ENCODE assay signal across 8 mouse cellular contexts in genomic region chr17:72918053-72918452, GRCm38 (mm10). TPM values are rescaled to one million over a fixed set of nuclear protein-coding genes. Genes with fewer than 3 reads are reported as not detected.
DNase-seq lines count a peak whose midpoint lies in the region; ATAC-seq and TF ChIP-seq lines count a peak whose summit lies in the region.

TSS of gene Lbh (plus strand) at chr17:72918305.

- peak; percentile 88 for DNase-seq in CH12.LX (ENCODE audit: extremely low read depth)
- peak; percentile 87 for DNase-seq in cerebellum, adult 11 months
- DNase-seq in forebrain, postnatal 0 days, result peak; percentile 97
- peak; percentile 98 for DNase-seq in heart, postnatal 36 days
- DNase-seq in layer of hippocampus, adult 2 months (ENCODE audit: low spot score in 2 of 2), result peak; percentile 91
- peak; percentile 91 for DNase-seq in lung, adult 2 months
- DNase-seq in testis, postnatal 10 days (ENCODE audit: low spot score), result peak; percentile 96

- H3K9me3 ChIP-seq in CH12.LX (replicated peaks; ENCODE audit: low read length), result no peaks in the 10 kb centered on the region
- H3K9me3 ChIP-seq in forebrain, postnatal 0 days (ENCODE audit: low read length), result no peaks in the 10 kb centered on the region
- no peaks in the 10 kb centered on the region for H3K9me3 ChIP-seq in neural tube, embryonic 15.5 days (replicated peaks)

- in situ Hi-C loops in CH12.LX (cut with MboI; ENCODE audit: low pct_ligation_motif_present, low pct_unique_long_range_greater_than_20kb, low sequenced_read_pairs), result no loop called here

- H3K36me3 ChIP-seq in CH12.LX (replicated peaks in 1 of 2; ENCODE audit: control insufficient read depth in 1 of 2, insufficient read depth in 1 of 2, low read length in 1 of 2), result peaks cover 4 to 21% of the 10 kb centered on the region in 2 experiments
- H3K36me3 ChIP-seq in forebrain, postnatal 0 days (ENCODE audit: insufficient read depth), result peaks cover 14% of the 10 kb centered on the region; the same call in 1 of the 2 replicates
- peaks cover 8% of the 10 kb centered on the region; the same call in 1 of the 2 replicates for H3K36me3 ChIP-seq in neural tube, embryonic 15.5 days

- TF ChIP-seq EP300 in CH12.LX (IDR thresholded peaks at IDR 0.05; ENCODE audit: low read length), result no peak

- peaks cover 11 to 62% of the 10 kb centered on the region in 2 experiments for H3K4me1 ChIP-seq in CH12.LX (ENCODE audit: control insufficient read depth in 1 of 2, insufficient read depth in 2 of 2)
- H3K4me1 ChIP-seq in forebrain, postnatal 0 days (ENCODE audit: insufficient read depth), result peaks cover 17% of the 10 kb centered on the region; the same call in 1 of the 2 replicates
- H3K4me1 ChIP-seq in lung, adult 2 months (ENCODE audit: control insufficient read depth, insufficient read depth, low read length), result no peaks in the 10 kb centered on the region; the same call in 1 of the 2 replicates
- H3K4me1 ChIP-seq in neural tube, embryonic 15.5 days, result peaks cover 46% of the 10 kb centered on the region

- H3K79me2 ChIP-seq in CH12.LX (replicated peaks; ENCODE audit: control insufficient read depth, extremely low read depth, insufficient read depth, poor library complexity, severe bottlenecking), result no peaks in the 10 kb centered on the region; the same call in 1 of the 2 replicates

- intact Hi-C loops in heart, postnatal 36 days (cut with DNase I), result loop anchor here (1.0 to 5.0 kb wide), 6 partner anchors 61 to 189 kb away; partner anchors contain the start of gene Lclat1

- H3K27ac ChIP-seq in CH12.LX (ENCODE audit: insufficient read depth, low read depth), result peak within 1 kb of the TSS; percentile 59
- H3K27ac ChIP-seq in forebrain, postnatal 0 days (ENCODE audit: low read depth, low read length), result peak within 1 kb of the TSS; percentile 94
- peak within 1 kb of the TSS; percentile 91 for H3K27ac ChIP-seq in layer of hippocampus, adult 2 months
- H3K27ac ChIP-seq in neural tube, embryonic 15.5 days (replicated peaks), result peak within 1 kb of the TSS; percentile 95

- WGBS in forebrain, postnatal 0 days, result under 1% methylated on average over 35 of the region's 35 CpGs
- under 1% methylated on average over 35 of the region's 35 CpGs for WGBS in lung, adult 2 months
- WGBS in neural tube, embryonic 15.5 days, result under 1% methylated on average over 35 of the region's 35 CpGs

- peak; percentile 100 for TF ChIP-seq POLR2A in CH12.LX (IDR thresholded peaks at IDR 0.05; ENCODE audit: low read depth, low read length)
- peak; percentile 100 for TF ChIP-seq POLR2A in lung, adult 2 months (IDR thresholded peaks at IDR 0.05; ENCODE audit: borderline replicate concordance, extremely low read depth, low read depth, low read length)

- TF ChIP-seq CTCF in CH12.LX (conservative IDR thresholded peaks at IDR 0.05 in 1 of 2, IDR thresholded peaks at IDR 0.05 in 1 of 2; ENCODE audit: low read depth in 2 of 2, low read length in 2 of 2), result no peak
- TF ChIP-seq CTCF in forebrain, postnatal 0 days (IDR thresholded peaks at IDR 0.05; ENCODE audit: low read depth), result no peak
- TF ChIP-seq CTCF in layer of hippocampus, adult 2 months (conservative IDR thresholded peaks at IDR 0.05), result no peak
- TF ChIP-seq CTCF in lung, adult 2 months (IDR thresholded peaks at IDR 0.05; ENCODE audit: insufficient read depth, low read length), result no peak

- dilution Hi-C loops in CH12.LX (cut with MboI; ENCODE audit: extremely low pct_ligation_motif_present, extremely low pct_unique_long_range_greater_than_20kb, low sequenced_read_pairs), result no loop called here

- H3K27me3 ChIP-seq in CH12.LX (replicated peaks), result no peaks in the 10 kb centered on the region
- no peaks in the 10 kb centered on the region for H3K27me3 ChIP-seq in forebrain, postnatal 0 days (ENCODE audit: insufficient read depth, low read length)
- no peaks in the 10 kb centered on the region for H3K27me3 ChIP-seq in neural tube, embryonic 15.5 days (replicated peaks)

- H3K9ac ChIP-seq in CH12.LX (ENCODE audit: insufficient read depth, low read depth), result peak within 1 kb of the TSS; percentile 70
- peak within 1 kb of the TSS; percentile 85 for H3K9ac ChIP-seq in forebrain, postnatal 0 days
- H3K9ac ChIP-seq in neural tube, embryonic 15.5 days (replicated peaks), result peak within 1 kb of the TSS; percentile 94

- H3K4me2 ChIP-seq in CH12.LX (ENCODE audit: insufficient read depth, low read depth, poor library complexity, severe bottlenecking), result peak within 1 kb of the TSS; percentile 78
- H3K4me2 ChIP-seq in forebrain, postnatal 0 days (ENCODE audit: low read depth), result peak within 1 kb of the TSS; percentile 62
- peak within 1 kb of the TSS; percentile 78 for H3K4me2 ChIP-seq in neural tube, embryonic 15.5 days

- ATAC-seq in forebrain, postnatal 0 days, result peak; percentile 93
- ATAC-seq in neural tube, embryonic 15.5 days (ENCODE audit: low FRiP score), result peak; percentile 94

- H3K4me3 ChIP-seq in CH12.LX (replicated peaks in 1 of 3; ENCODE audit: low read depth in 2 of 3, low read length in 2 of 3, poor library complexity in 1 of 3), result peak within 1 kb of the TSS; percentile 70 to 78 (median 73)
- peak within 1 kb of the TSS; percentile 73 for H3K4me3 ChIP-seq in forebrain, postnatal 0 days (ENCODE audit: low read depth, low read length)
- H3K4me3 ChIP-seq in layer of hippocampus, adult 2 months, result peak within 1 kb of the TSS; percentile 59
- peak within 1 kb of the TSS; percentile 81 for H3K4me3 ChIP-seq in lung, adult 2 months (replicated peaks; ENCODE audit: extremely low read depth, low read depth, low read length)
- H3K4me3 ChIP-seq in neural tube, embryonic 15.5 days (replicated peaks), result peak within 1 kb of the TSS; percentile 60

- TF ChIP-seq RAD21 in CH12.LX (IDR thresholded peaks at IDR 0.05; ENCODE audit: low read depth, low read length), result no peak; the same call in 1 of the 2 replicates

TF ChIP-seq in CH12.LX, 34 proteins besides CTCF, POLR2A, EP300 and RAD21 (continues in another document):
- TF ChIP-seq MAZ (IDR thresholded peaks at IDR 0.05; ENCODE audit: low read depth, low read length) (0 out of 2 replicates have a peak, but pooled peaks have one; percentile 32), ETS1 (conservative IDR thresholded peaks at IDR 0.05; ENCODE audit: low read depth, low read length) (peak; percentile 40; the same call in 1 of the 2 replicates), TBP (conservative IDR thresholded peaks at IDR 0.05; ENCODE audit: low read depth, low read length) (peak; percentile 97), KAT2A (IDR thresholded peaks at IDR 0.05; ENCODE audit: insufficient replicate concordance, low read length) (no peak), MAX (IDR thresholded peaks at IDR 0.05; ENCODE audit: low read length) (no peak), MEF2A (IDR thresholded peaks at IDR 0.05; ENCODE audit: borderline replicate concordance, low read depth, low read length) (peak; percentile 63; the same call in 1 of the 2 replicates), JUND (conservative IDR thresholded peaks at IDR 0.05; ENCODE audit: low read depth, low read length) (no peak), ZNF384 (IDR thresholded peaks at IDR 0.05; ENCODE audit: low read depth, low read length) (no peak), BHLHE40 (IDR thresholded peaks at IDR 0.05; ENCODE audit: low read depth, low read length) (no peak), ZKSCAN1 (IDR thresholded peaks at IDR 0.05; ENCODE audit: borderline replicate concordance, low read depth, low read length) (no peak), CHD2 (IDR thresholded peaks at IDR 0.05; ENCODE audit: low read length) (no peak), MYC (IDR thresholded peaks at IDR 0.05; ENCODE audit: low read depth, low read length) (no peak), HCFC1 (IDR thresholded peaks at IDR 0.05; ENCODE audit: low read depth, low read length) (no peak), GABPA (IDR thresholded peaks at IDR 0.05; ENCODE audit: insufficient replicate concordance, low read depth, low read length) (no peak), USF2 (conservative IDR thresholded peaks at IDR 0.05; ENCODE audit: low read depth, low read length) (no peak), POLR2AphosphoS2 (IDR thresholded peaks at IDR 0.05; ENCODE audit: low read depth, low read length) (peak; percentile 97), SIN3A (IDR thresholded peaks at IDR 0.05; ENCODE audit: low read length) (peak; percentile 79; the same call in 1 of the 2 replicates), NELFE (IDR thresholded peaks at IDR 0.05; ENCODE audit: low read depth, low read length) (peak; percentile 99), ZMIZ1 (IDR thresholded peaks at IDR 0.05; ENCODE audit: low read depth, low read length) (peak; percentile 99), RCOR1 (conservative IDR thresholded peaks at IDR 0.05; ENCODE audit: low read depth, low read length) (no peak), MAFK (IDR thresholded peaks at IDR 0.05; ENCODE audit: insufficient replicate concordance, low read length) (no peak), PAX5 (IDR thresholded peaks at IDR 0.05; ENCODE audit: low read length) (no peak), UBTF (IDR thresholded peaks at IDR 0.05; ENCODE audit: low read depth, low read length) (peak; percentile 89; the same call in 1 of the 2 replicates), MXI1 (IDR thresholded peaks at IDR 0.05; ENCODE audit: low read depth, low read length) (peak; percentile 39; the same call in 1 of the 2 replicates), JUN (IDR thresholded peaks at IDR 0.05; ENCODE audit: insufficient read depth, low read depth, low read length) (no peak), E2F4 (IDR thresholded peaks at IDR 0.05; ENCODE audit: insufficient replicate concordance, low read depth, low read length) (0 out of 2 replicates have a peak, but pooled peaks have one; percentile 59), USF1 (IDR thresholded peaks at IDR 0.05; ENCODE audit: low read depth, low read length) (no peak), IRF4 (IDR thresholded peaks at IDR 0.05; ENCODE audit: low read depth, low read length) (peak; percentile 47; the same call in 1 of the 2 replicates), NRF1 (IDR thresholded peaks at IDR 0.05; ENCODE audit: low read depth, low read length) (0 out of 2 replicates have a peak, but pooled peaks have one; percentile 20), TCF12 (IDR thresholded peaks at IDR 0.05; ENCODE audit: low read depth, low read length) (peak; percentile 90), SMC3 (IDR thresholded peaks at IDR 0.05; ENCODE audit: low read depth, low read length) (no peak)

RNA-seq across cellular contexts. Expression of gene Lbh, which starts in this region (rescaled TPM):
- total RNA-seq in CH12.LX (2012; rRNA removed) (12.2 and 14.4 TPM in 2 replicates), CH12.LX (2014; rRNA removed) (13.1 and 16.7 TPM in 2 replicates)
- 26.0 and 30.0 TPM in 2 replicates for polyA plus RNA-seq in CH12.LX (2012; ENCODE audit: insufficient read length, low read depth)
- 51.9 and 66.7 TPM in 2 replicates for total RNA-seq in forebrain, postnatal 0 days (2014; rRNA removed)
- 3.0 and 3.1 TPM in 2 replicates for polyA plus RNA-seq in forebrain, postnatal 0 days (2015; fragmentation: Nextera tagmentation; extraction: Ambion mirVana)
- total RNA-seq in heart, postnatal 36 days (2021), result 100 to 1,000 TPM; 339 to 436 TPM
- total RNA-seq in layer of hippocampus, adult 2 months (2021), result 10 to 100 TPM; 31.4 to 34.8 TPM
- polyA plus RNA-seq in lung, adult 2 months (2012; rRNA removed), result 151 and 253 TPM in 2 replicates
- polyA plus RNA-seq in neural tube, embryonic 15.5 days (2015; fragmentation: Nextera tagmentation; extraction: Ambion mirVana), result 4.9 and 5.5 TPM in 2 replicates

Comparison
In these comparisons a context has a peak if more than half of its experiments do, and no peak if none do; other contexts are left out.
1. Peak in every context shown above with its lines: DNase-seq, ATAC-seq, H3K4me3 ChIP-seq and H3K27ac ChIP-seq.